ENCODE assay signal across 9 mouse cellular contexts in genomic region chr6:82881485-82882096, GRCm38 (mm10). TPM values are rescaled to one million over a fixed set of nuclear protein-coding genes. Genes with fewer than 3 reads are reported as not detected.
DNase-seq lines count a peak whose midpoint lies in the region; ATAC-seq lines count a peak whose summit lies in the region.
"Had no signal": no experiment of that assay in that cellular context is flagged by ENCODE, and none has a peak within 500 bp of the region (broad histone marks: within the 10 kb centered on the region; RNA-seq: fewer than 3 reads in every experiment).

No protein-coding gene starts in this region.

- H3K4me3 ChIP-seq in hindbrain, embryonic 11.5 days (ENCODE audit: low read depth, low read length): no peak overlapping the region
- H3K4me3 ChIP-seq: liver, embryonic 15.5 days had no signal

- H3K9ac ChIP-seq in hindbrain, embryonic 11.5 days (ENCODE audit: low read depth, low read length): no peak overlapping the region
- H3K9ac ChIP-seq: liver, embryonic 15.5 days had no signal

- peak; percentile 12; the same call in 1 of the 2 replicates for ATAC-seq in hindbrain, embryonic 11.5 days (ENCODE audit: low FRiP score)
- ATAC-seq in inflammation-experienced regulatory T-cells, adult 6 months: no peak

- H3K9me3 ChIP-seq in hindbrain, embryonic 11.5 days (ENCODE audit: control insufficient read depth, low read length): no peaks in the 10 kb centered on the region
- H3K9me3 ChIP-seq: liver, embryonic 15.5 days had no signal

- no peaks in the 10 kb centered on the region for H3K27me3 ChIP-seq in hindbrain, embryonic 11.5 days (ENCODE audit: control insufficient read depth, insufficient read depth, low read length)
- H3K27me3 ChIP-seq: liver, embryonic 15.5 days had no signal

- no peaks in the 10 kb centered on the region for H3K36me3 ChIP-seq in hindbrain, embryonic 11.5 days (ENCODE audit: control insufficient read depth, insufficient read depth, low read length)
- H3K36me3 ChIP-seq: liver, embryonic 15.5 days had no signal

- 51% methylated on average over 19 of the region's 21 CpGs for WGBS in hindbrain, embryonic 11.5 days

- H3K27ac ChIP-seq in hindbrain, embryonic 11.5 days (ENCODE audit: low read depth, low read length): no peak overlapping the region
- H3K27ac ChIP-seq: liver, embryonic 15.5 days had no signal

- H3K4me1 ChIP-seq in hindbrain, embryonic 11.5 days (replicated peaks; ENCODE audit: control insufficient read depth, insufficient read depth, low read length): no peaks in the 10 kb centered on the region
- H3K4me1 ChIP-seq: liver, embryonic 15.5 days had no signal

- peak; percentile 21 for DNase-seq in MN1 (ENCODE audit: low spot score)
- DNase-seq in adrenal gland, postnatal 4 days (ENCODE audit: low spot score in 2 of 2): peak; percentile 35 to 58
- peak; percentile 48 for DNase-seq in fibroblast of lung, adult 2 months (ENCODE audit: low read depth)
- peak; percentile 69 for DNase-seq in hindbrain, embryonic 11.5 days (ENCODE audit: low spot score)
- peak; percentile 40 to 66 for DNase-seq in layer of hippocampus, postnatal 25 days (ENCODE audit: extremely low spot score in 1 of 2, low spot score in 1 of 2)
- peak; percentile 69 for DNase-seq in lung, postnatal 25 days (ENCODE audit: low spot score)
- peak; percentile 9 to 16 for DNase-seq in right cerebral cortex, postnatal 36 days (ENCODE audit: low spot score in 2 of 2)

- no peak overlapping the region for H3K4me2 ChIP-seq in hindbrain, embryonic 11.5 days (replicated peaks; ENCODE audit: low read depth, low read length)
- H3K4me2 ChIP-seq: liver, embryonic 15.5 days had no signal

RNA-seq across cellular contexts. Expression of gene Sema4f, which starts 58.0 kb away (rescaled TPM):
- 1 to 10 TPM; 2.0 to 3.5 TPM for total RNA-seq in adrenal gland, postnatal 4 days (2021)
- polyA plus RNA-seq in hindbrain, embryonic 11.5 days (2014; fragmentation: Nextera tagmentation; extraction: Ambion mirVana): 1.7 and 2.0 TPM in 2 replicates
- 10 to 100 TPM; 37.8 to 37.9 TPM for total RNA-seq in layer of hippocampus, postnatal 25 days (2021)
- 1 to 10 TPM; 2.4 to 3.6 (median 3.1) TPM for polyA plus RNA-seq in inflammation-experienced regulatory T-cells, adult 6 months (2017; shearing (Covaris generic))

Comparison
In these comparisons a context has a peak if more than half of its experiments do, and no peak if none do; other contexts are left out.
1. DNase-seq: peak in every context shown above with its lines; median percentile 69 in hindbrain, embryonic 11.5 days; 69 in lung, postnatal 25 days; 53 in layer of hippocampus, postnatal 25 days; 48 in fibroblast of lung, adult 2 months; 46 in adrenal gland, postnatal 4 days; 21 in MN1; 12 in right cerebral cortex, postnatal 36 days.
2. RNA of gene Sema4f, which starts 58.0 kb away (total RNA-seq): 37.8 to 37.9 TPM in layer of hippocampus, postnatal 25 days; 2.0 to 3.5 TPM in adrenal gland, postnatal 4 days; every median in the first group is over 4 times any median in the second.